Mouse (Mus musculus) lung, adult 2 months (tissue): ENCODE measurements at regions not wholly inside any gene's neighbourhood (a gene's known extent, or its start where the extent isn't known, plus 50 kb on each side); places are given as distances from the start of the nearest gene placed in this dataset.

Experiments
- CTCF ChIP-seq: fragments of 200-500 bp; IDR thresholded peaks from 2 replicates; pipeline ENCODE4 v1.5.1; 2011; ENCODE audit warnings: mild to moderate bottlenecking, low read length, control low read depth; ENCODE audit not compliant: insufficient read depth
- POLR2A ChIP-seq: fragments of 200-500 bp; IDR thresholded peaks from 2 replicates; pipeline ENCODE4 v1.6.1; 2011; ENCODE audit warnings: low read depth, mild to moderate bottlenecking, control low read depth, low read length, borderline replicate concordance; ENCODE audit errors: extremely low read depth

GRCm38 (mm10) chr4:56319134-56319533 lies 420.7 kb upstream of the Gm26657 start:
- TF ChIP-seq CTCF (no peak), POLR2A (no peak)
